In genomic region chr10:41435141-41435540, GRCm38 (mm10) we compare ENCODE assay signal across 11 mouse cellular contexts. TPM values are rescaled to one million over a fixed set of nuclear protein-coding genes. Genes with fewer than 3 reads are reported as not detected.
"Had no signal": no experiment of that assay in that cellular context is flagged by ENCODE, and none has a peak within 500 bp of the region (broad histone marks: within the 10 kb centered on the region; RNA-seq: fewer than 3 reads in every experiment).

No protein-coding gene starts in this region.

- H3K4me1 ChIP-seq: limb, embryonic 13.5 days; lung, embryonic 15.5 days; midbrain, embryonic 10.5 days; midbrain, embryonic 15.5 days; neural tube, embryonic 12.5 days had no signal

- H3K4me3 ChIP-seq: limb, embryonic 13.5 days; lung, embryonic 15.5 days; midbrain, embryonic 10.5 days; midbrain, embryonic 15.5 days; neural tube, embryonic 12.5 days had no signal

- H3K9ac ChIP-seq: limb, embryonic 13.5 days; lung, embryonic 15.5 days; midbrain, embryonic 15.5 days; neural tube, embryonic 12.5 days had no signal

- H3K4me2 ChIP-seq: limb, embryonic 13.5 days; liver, embryonic 11.5 days; lung, embryonic 15.5 days; midbrain, embryonic 15.5 days; neural tube, embryonic 12.5 days had no signal

- H3K27ac ChIP-seq: kidney, postnatal 0 days; limb, embryonic 13.5 days; lung, embryonic 15.5 days; midbrain, embryonic 10.5 days; midbrain, embryonic 15.5 days; neural tube, embryonic 12.5 days; stomach, postnatal 0 days had no signal

- H3K27me3 ChIP-seq: lung, embryonic 15.5 days had no signal

- H3K9me3 ChIP-seq: limb, embryonic 13.5 days; lung, embryonic 15.5 days; midbrain, embryonic 10.5 days; midbrain, embryonic 15.5 days; neural tube, embryonic 12.5 days had no signal

- H3K36me3 ChIP-seq: limb, embryonic 13.5 days; lung, embryonic 15.5 days; midbrain, embryonic 10.5 days; midbrain, embryonic 15.5 days; neural tube, embryonic 12.5 days had no signal

- ATAC-seq: midbrain, embryonic 15.5 days had no signal

RNA-seq across cellular contexts. Expression of gene Ppil6, which starts 55.1 kb away (rescaled TPM):
- total RNA-seq: monocyte, adult 5-6 weeks; neutrophil, adult 5-6 weeks had no signal
- polyA plus RNA-seq: liver, embryonic 16.5 days had no signal
